Mouse (Mus musculus) cerebellum, postnatal 10 days (tissue): Measurements from ENCODE around the gene H2-DMa.

Experiments used
- DNase-seq, 2 experiments: peaks; one replicate each; pipeline ENCODE4 v3.0.0; 2021; ENCODE audit warnings: mixed read lengths in 2 of 2

Gene H2-DMa

GRCm38 (mm10) chr17:34164202-34164895 lies 45.0 kb downstream of the H2-DMa start:
- peak in 1 of 2 experiments; percentile 32 for DNase-seq

- no peak for DNase-seq
These were observed 45.8 kb downstream of the H2-DMa start for GRCm38 (mm10) chr17:34165033-34165730.

GRCm38 (mm10) chr17:34169279-34169678 lies 49.9 kb downstream of the H2-DMa start:
- DNase-seq: peak; percentile 69 to 74

- no peak for DNase-seq
These were observed 51.1 kb downstream of the H2-DMa start for GRCm38 (mm10) chr17:34170487-34170876.

GRCm38 (mm10) chr17:34170877-34171498 lies 51.6 kb downstream of the H2-DMa start:
- DNase-seq: peak; percentile 86 to 91

GRCm38 (mm10) chr17:34172528-34172927 lies 53.2 kb downstream of the H2-DMa start:
- DNase-seq: no peak

- no peak for DNase-seq
These were observed 54.7 kb downstream of the H2-DMa start for GRCm38 (mm10) chr17:34174075-34174474.

GRCm38 (mm10) chr17:34177179-34177578 lies 57.8 kb downstream of the H2-DMa start:
- no peak for DNase-seq

- DNase-seq: no peak
These were observed 59.7 kb downstream of the H2-DMa start for GRCm38 (mm10) chr17:34179019-34179418.

- no peak for DNase-seq
These were observed 60.8 kb downstream of the H2-DMa start for GRCm38 (mm10) chr17:34179913-34180859.

- DNase-seq: no peak
These were observed 64.4 kb downstream of the H2-DMa start for GRCm38 (mm10) chr17:34183564-34184219.

- DNase-seq: no peak
These were observed 66.2 kb downstream of the H2-DMa start for GRCm38 (mm10) chr17:34185526-34185925.

GRCm38 (mm10) chr17:34186885-34187260 lies 67.5 kb downstream of the H2-DMa start:
- DNase-seq: no peak

- DNase-seq: peak; percentile 99
These were observed 68.0 kb downstream of the H2-DMa start, which contains the start of the genes Tap1 and Psmb9 for GRCm38 (mm10) chr17:34187261-34187916. Gene Tap1 (plus strand): TSS chr17:34187553. Gene Psmb9 (minus strand): TSS chr17:34187764.

- peak in 1 of 2 experiments; percentile 48 for DNase-seq
These were observed 68.7 kb downstream of the H2-DMa start for GRCm38 (mm10) chr17:34188010-34188409.
